Mouse (Mus musculus) stomach, postnatal 0 days (tissue): Measurements from ENCODE around the gene Mga. TPM values are rescaled to one million over a fixed set of nuclear protein-coding genes. Genes with fewer than 3 reads are reported as not detected.
A peak's percentile ranks its signal among the peaks of the same experiment; 100 is the strongest.

ENCODE experiments used
- ATAC-seq: fragments of 200-750 bp; cut with Nextera tagmentation; 2 replicates; pipeline ENCODE4 v1.8.0; 2017; ENCODE audit not compliant: low FRiP score, low TSS enrichment
- DNase-seq: peaks from one replicate; pipeline ENCODE4 v3.0.0-alpha.2; 2016; ENCODE audit warnings: low spot score
- H3K27ac ChIP-seq: fragments of 300-500 bp; sonication (generic); replicated peaks from 2 replicates; pipeline ENCODE4 v1.5.1; 2014; ENCODE audit warnings: mild to moderate bottlenecking, control low read depth
- H3K27me3 ChIP-seq: fragments of 300-500 bp; sonication (generic); 2 replicates; pipeline ENCODE4 v1.6.1; 2014; ENCODE audit warnings: low read length; ENCODE audit not compliant: control insufficient read depth, insufficient read depth
- H3K36me3 ChIP-seq: fragments of 300-500 bp; sonication (generic); 2 replicates; pipeline ENCODE4 v1.6.1; 2014; ENCODE audit warnings: low read length, mixed read lengths; ENCODE audit not compliant: control insufficient read depth, insufficient read depth
- H3K4me1 ChIP-seq: fragments of 300-500 bp; sonication (generic); replicated peaks from 2 replicates; pipeline ENCODE4 v1.6.1; 2014; ENCODE audit warnings: antibody characterized with exemption; ENCODE audit not compliant: control insufficient read depth, insufficient read depth
- H3K4me2 ChIP-seq: fragments of 300-500 bp; sonication (generic); replicated peaks from 2 replicates; pipeline ENCODE4 v1.6.1; 2014; ENCODE audit warnings: low read depth, mild to moderate bottlenecking, control low read depth, moderate library complexity
- H3K4me3 ChIP-seq: fragments of 300-500 bp; sonication (generic); 2 replicates; pipeline ENCODE4 v1.5.1; 2014; ENCODE audit warnings: low read depth, low read length, control low read depth
- H3K9ac ChIP-seq: fragments of 300-500 bp; sonication (generic); 2 replicates; pipeline ENCODE4 v1.6.1; 2014; ENCODE audit warnings: mild to moderate bottlenecking, low read length, control low read depth, mixed read lengths
- H3K9me3 ChIP-seq: fragments of 300-500 bp; sonication (generic); 2 replicates; pipeline ENCODE4 v1.6.1; 2016; ENCODE audit warnings: low read length; ENCODE audit not compliant: control insufficient read depth
- CTCF ChIP-seq: IDR thresholded peaks from 2 replicates; pipeline ENCODE4 v1.5.1; 2016; ENCODE audit warnings: antibody characterized with exemption, low read depth, mild to moderate bottlenecking, moderate library complexity
- EP300 ChIP-seq: optimal IDR thresholded peaks from 2 replicates; pipeline ENCODE3; 2016; ENCODE audit warnings: antibody characterized with exemption
- WGBS: fragments of 180-500 bp; shearing (Covaris S2); extraction: QIAGEN DNeasy Blood & Tissue Kit; methylation state at CpG from one replicate; pipeline ENCODE4 v1.1.7; 2014; 5-methylcytosine and 5-hydroxymethylcytosine counted together
- polyA plus RNA-seq: library from polyadenylated mRNA; unstranded; fragments of >200 nt; fragmentation: Nextera tagmentation; extraction: Ambion mirVana; gene quantifications from 2 replicates; pipeline ENCODE4 v1.2.1, GENCODE M21; 2015

The Mga gene
- polyA plus RNA-seq, 1 experiment from 2014 or later: 9.4 TPM

GRCm38 (mm10) chr2:119999731-120000130 lies 102.7 kb downstream of the Mga start:
- no peak for ATAC-seq
- TF ChIP-seq CTCF: no peak
- TF ChIP-seq EP300: no peak
- no peak overlapping the region for H3K27ac ChIP-seq
- H3K9ac ChIP-seq: no peak overlapping the region
- 0 out of 2 replicates have a peak, but pooled peaks cover 6% of the 10 kb centered on the region for H3K36me3 ChIP-seq
- 89% methylated on average over 2 of the region's 2 CpGs for WGBS
- no peaks in the 10 kb centered on the region for H3K9me3 ChIP-seq
- H3K27me3 ChIP-seq: no peaks in the 10 kb centered on the region
- H3K4me2 ChIP-seq: no peak overlapping the region
- H3K4me1 ChIP-seq: peaks cover 3% of the 10 kb centered on the region
- DNase-seq: no peak
- H3K4me3 ChIP-seq: no peak overlapping the region

- H3K4me2 ChIP-seq: no peak overlapping the region
- H3K27ac ChIP-seq: peak overlapping the region; percentile 13; the same call in 1 of the 2 replicates
- no peak for ATAC-seq
- H3K4me3 ChIP-seq: no peak overlapping the region
- 62% methylated on average over 3 of the region's 3 CpGs for WGBS
- H3K36me3 ChIP-seq: 0 out of 2 replicates have a peak, but pooled peaks cover 6% of the 10 kb centered on the region
- DNase-seq: no peak
- H3K27me3 ChIP-seq: no peaks in the 10 kb centered on the region
- H3K9ac ChIP-seq: no peak overlapping the region
- TF ChIP-seq EP300 (no peak), CTCF (no peak)
- no peaks in the 10 kb centered on the region for H3K9me3 ChIP-seq
- H3K4me1 ChIP-seq: no peaks in the 10 kb centered on the region; the same call in 1 of the 2 replicates
These were observed 104.0 kb downstream of the Mga start for GRCm38 (mm10) chr2:120000882-120001584.

- ATAC-seq (no peak), DNase-seq (no peak)
- no peak overlapping the region for H3K4me2 ChIP-seq
- H3K4me3 ChIP-seq: no peak overlapping the region
- TF ChIP-seq EP300 (no peak), CTCF (no peak)
- H3K4me1 ChIP-seq: no peaks in the 10 kb centered on the region
- no peak overlapping the region for H3K27ac ChIP-seq
- no peaks in the 10 kb centered on the region for H3K9me3 ChIP-seq
- no peak overlapping the region for H3K9ac ChIP-seq
- 0 out of 2 replicates have a peak, but pooled peaks cover 6% of the 10 kb centered on the region for H3K36me3 ChIP-seq
- no peaks in the 10 kb centered on the region for H3K27me3 ChIP-seq
- 66% methylated on average over 4 of the region's 4 CpGs for WGBS
These were observed 104.9 kb downstream of the Mga start for GRCm38 (mm10) chr2:120001956-120002355.

- ATAC-seq (no peak), DNase-seq (no peak)
- Histone ChIP-seq H3K9ac (no peak overlapping the region), H3K27ac (no peak overlapping the region), H3K4me3 (no peak overlapping the region), H3K9me3 (no peaks in the 10 kb centered on the region), H3K27me3 (no peaks in the 10 kb centered on the region), H3K4me2 (no peak overlapping the region), H3K36me3 (0 out of 2 replicates have a peak, but pooled peaks cover 2% of the 10 kb centered on the region), H3K4me1 (no peaks in the 10 kb centered on the region)
- no peak for TF ChIP-seq CTCF
- no peak for TF ChIP-seq EP300
- 80% methylated on average over 2 of the region's 2 CpGs for WGBS
These were observed 106.9 kb downstream of the Mga start for GRCm38 (mm10) chr2:120003970-120004369.

- no peaks in the 10 kb centered on the region; the same call in 1 of the 2 replicates for H3K36me3 ChIP-seq
- no peaks in the 10 kb centered on the region for H3K4me1 ChIP-seq
- ATAC-seq (no peak), DNase-seq (no peak)
- no peak for TF ChIP-seq EP300
- TF ChIP-seq CTCF: no peak
- H3K9me3 ChIP-seq: no peaks in the 10 kb centered on the region
- WGBS: 96% methylated on average over 7 of the region's 7 CpGs
- H3K4me2 ChIP-seq: no peak overlapping the region
- H3K27ac ChIP-seq: no peak overlapping the region
- no peaks in the 10 kb centered on the region for H3K27me3 ChIP-seq
- no peak overlapping the region for H3K4me3 ChIP-seq
- H3K9ac ChIP-seq: no peak overlapping the region
These were observed 109.7 kb downstream of the Mga start for GRCm38 (mm10) chr2:120006696-120007095.

- H3K4me1 ChIP-seq: no peaks in the 10 kb centered on the region
- H3K27ac ChIP-seq: no peak overlapping the region; the same call in 1 of the 2 replicates
- no peak for DNase-seq
- no peaks in the 10 kb centered on the region; the same call in 1 of the 2 replicates for H3K36me3 ChIP-seq
- WGBS: 63% methylated on average over 4 of the region's 4 CpGs
- H3K9ac ChIP-seq: no peak overlapping the region
- TF ChIP-seq CTCF (no peak), EP300 (no peak)
- no peaks in the 10 kb centered on the region for H3K9me3 ChIP-seq
- H3K4me3 ChIP-seq: no peak overlapping the region
- ATAC-seq: no peak
- H3K4me2 ChIP-seq: no peak overlapping the region
- H3K27me3 ChIP-seq: no peaks in the 10 kb centered on the region
These were observed 110.7 kb downstream of the Mga start for GRCm38 (mm10) chr2:120007680-120008210.
